Mouse (Mus musculus) bone marrow, adult 2 months (tissue): ENCODE measurements around the gene Prpf31. TPM values are rescaled to one million over a fixed set of nuclear protein-coding genes. Genes with fewer than 3 reads are reported as not detected.
"Not testable (repeated sequence)": the region's sequence is repeated elsewhere in the genome, so short reads cannot be mapped to it uniquely, and the experiment has no call there.

Experiments used
- H3K27ac ChIP-seq: fragments of 200-500 bp; 2 replicates; pipeline ENCODE4 v1.5.1; 2012; ENCODE audit warnings: low read depth, mild to moderate bottlenecking, control low read depth, inconsistent platforms, low read length; ENCODE audit not compliant: control insufficient read depth, poor library complexity, insufficient read depth
- H3K4me1 ChIP-seq: fragments of 200-500 bp; 2 replicates; pipeline ENCODE4 v1.6.1; 2011; ENCODE audit warnings: low read length; ENCODE audit not compliant: control insufficient read depth, insufficient read depth
- H3K4me3 ChIP-seq: fragments of 200-500 bp; replicated peaks from 2 replicates; pipeline ENCODE3; 2011; ENCODE audit warnings: mild to moderate bottlenecking, low read depth, low read length, control low read depth; ENCODE audit not compliant: control insufficient read depth
- CTCF ChIP-seq: fragments of 200-500 bp; IDR thresholded peaks from 2 replicates; pipeline ENCODE4 v1.5.1; 2011; ENCODE audit warnings: low read length, control low read depth; ENCODE audit not compliant: control insufficient read depth, insufficient read depth
- POLR2A ChIP-seq: fragments of 200-500 bp; IDR thresholded peaks from 2 replicates; pipeline ENCODE4 v1.6.1; 2011; ENCODE audit warnings: low read depth, mild to moderate bottlenecking, control low read depth, low read length, borderline replicate concordance; ENCODE audit not compliant: control insufficient read depth
- WGBS: fragments of 180-500 bp; shearing (Covaris S2); methylation state at CpG from one replicate; pipeline ENCODE4 v1.1.7; 2018; 5-methylcytosine and 5-hydroxymethylcytosine counted together
- polyA plus RNA-seq: library from polyadenylated mRNA; stranded (reverse); fragments of >200 nt; gene quantifications from 2 replicates; pipeline ENCODE4 v1.2.4, GENCODE M21; 2011; ENCODE audit warnings: low replicate concordance; ENCODE audit not compliant: missing spikeins, insufficient read depth, insufficient read length

Gene Prpf31
- polyA plus RNA-seq, 1 experiment = 45.2 TPM

DNA sequence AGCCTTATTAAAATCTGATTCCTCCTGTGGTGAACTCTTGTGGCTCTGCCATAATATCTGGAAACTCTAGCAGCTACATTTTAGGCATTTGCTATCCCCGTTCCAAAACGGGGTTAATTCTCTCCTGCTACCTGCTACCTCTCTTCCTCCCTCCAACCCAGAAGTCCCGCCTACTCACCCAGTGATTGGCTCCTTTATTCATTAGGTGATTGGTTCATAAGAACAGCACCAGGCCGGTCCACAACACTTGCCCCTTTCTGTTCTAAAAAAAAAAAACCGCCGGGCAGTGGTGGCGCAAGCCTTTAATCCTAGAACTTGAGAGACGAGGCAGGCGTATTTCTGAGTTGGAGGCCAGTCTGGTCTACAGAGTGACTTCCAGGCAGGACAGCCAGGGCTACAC lies 34.6 kb upstream of the Prpf31 start:
- Histone ChIP-seq H3K4me1 (no peaks in the 10 kb centered on the region), H3K27ac (no peak overlapping the region), H3K4me3 (peak overlapping the region; percentile 31)
- 8% methylated on average over 9 of the region's 9 CpGs for WGBS
- no peak for TF ChIP-seq POLR2A
- TF ChIP-seq CTCF = no peak

- not testable (repeated sequence) for H3K27ac ChIP-seq, H3K4me3 ChIP-seq, H3K4me1 ChIP-seq
- WGBS = 2% methylated on average over 1 of the region's 1 CpGs
Observed at GRCm38 (mm10) chr7:3597755-3598154, 32.0 kb upstream of the Prpf31 start.

DNA sequence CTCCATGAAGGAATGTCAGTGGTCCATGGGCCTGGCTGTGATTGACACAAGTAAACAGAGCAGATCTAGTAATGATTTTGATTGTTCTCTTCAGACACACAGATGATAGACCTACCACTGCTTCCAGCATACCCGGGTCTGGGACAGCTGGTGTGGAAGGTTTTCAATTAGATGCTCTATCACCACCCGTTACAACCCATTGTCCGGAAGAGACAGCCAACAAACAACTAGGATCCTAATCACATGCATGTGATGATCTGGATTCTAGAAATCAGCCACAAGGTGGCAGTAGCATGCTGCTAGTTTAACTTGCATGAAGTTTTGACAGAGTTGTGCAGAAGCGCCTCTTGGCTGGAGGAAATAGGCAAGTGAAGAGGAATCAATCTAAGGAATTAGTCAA lies 28.7 kb upstream of the Prpf31 start:
- WGBS = 6% methylated on average over 4 of the region's 4 CpGs
- Histone ChIP-seq H3K27ac (no peak overlapping the region), H3K4me1 (no peaks in the 10 kb centered on the region), H3K4me3 (no peak overlapping the region)
- TF ChIP-seq POLR2A (no peak), CTCF (no peak)

GRCm38 (mm10) chr7:3606798-3607197 lies 23.0 kb upstream of the Prpf31 start:
- peak; percentile 41; the same call in 1 of the 2 replicates for TF ChIP-seq CTCF
- TF ChIP-seq POLR2A = no peak
- H3K27ac ChIP-seq = no peak overlapping the region
- H3K4me3 ChIP-seq = no peak overlapping the region
- 12% methylated on average over 2 of the region's 2 CpGs for WGBS
- H3K4me1 ChIP-seq = no peaks in the 10 kb centered on the region

- TF ChIP-seq CTCF = no peak
- TF ChIP-seq POLR2A = no peak
- no peak overlapping the region for H3K4me3 ChIP-seq
- no peaks in the 10 kb centered on the region for H3K4me1 ChIP-seq
- H3K27ac ChIP-seq = no peak overlapping the region
- WGBS = 72% methylated on average over 6 of the region's 6 CpGs
Observed at GRCm38 (mm10) chr7:3607391-3607790, 22.4 kb upstream of the Prpf31 start.

GRCm38 (mm10) chr7:3608668-3609067 lies 21.1 kb upstream of the Prpf31 start:
- no peak for TF ChIP-seq POLR2A
- TF ChIP-seq CTCF = no peak
- Histone ChIP-seq H3K4me3 (no peak overlapping the region), H3K27ac (no peak overlapping the region), H3K4me1 (no peaks in the 10 kb centered on the region)
- WGBS = 90% methylated on average over 3 of the region's 3 CpGs

- Histone ChIP-seq H3K4me1 (no peaks in the 10 kb centered on the region), H3K4me3 (no peak overlapping the region), H3K27ac (no peak overlapping the region)
- WGBS = 36% methylated on average over 3 of the region's 3 CpGs
- TF ChIP-seq CTCF (no peak), POLR2A (no peak)
Observed at GRCm38 (mm10) chr7:3609082-3609481, 20.7 kb upstream of the Prpf31 start.

GRCm38 (mm10) chr7:3610437-3610836 lies 19.3 kb upstream of the Prpf31 start:
- Histone ChIP-seq H3K27ac (no peak overlapping the region), H3K4me1 (no peaks in the 10 kb centered on the region), H3K4me3 (no peak overlapping the region)
- TF ChIP-seq CTCF = no peak
- 12% methylated on average over 3 of the region's 3 CpGs for WGBS

GRCm38 (mm10) chr7:3611006-3611405 lies 18.8 kb upstream of the Prpf31 start:
- no peak overlapping the region for H3K27ac ChIP-seq
- H3K4me1 ChIP-seq = no peaks in the 10 kb centered on the region
- 77% methylated on average over 13 of the region's 13 CpGs for WGBS
- TF ChIP-seq CTCF (no peak), POLR2A (no peak)
- no peak overlapping the region for H3K4me3 ChIP-seq

DNA sequence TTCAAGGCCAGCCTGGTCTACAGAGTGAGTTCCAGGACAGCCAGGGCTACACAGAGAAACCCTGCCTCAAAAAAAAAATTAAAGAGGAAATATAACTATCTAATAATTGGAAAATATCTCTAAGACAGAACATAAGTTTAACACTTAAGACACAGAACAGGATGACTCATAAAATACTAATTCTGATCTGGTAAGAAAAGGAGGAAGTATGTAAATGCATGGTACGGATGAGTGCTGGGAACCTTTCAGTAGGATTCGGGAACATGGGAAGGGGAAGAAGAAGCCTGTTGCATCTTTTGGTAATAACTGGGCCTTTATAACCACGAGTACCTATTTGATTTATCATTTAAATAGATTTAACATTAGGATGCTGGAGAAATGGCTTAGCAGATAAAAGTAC lies 15.8 kb upstream of the Prpf31 start:
- no peak for TF ChIP-seq POLR2A
- H3K27ac ChIP-seq = no peak overlapping the region
- 53% methylated on average over 3 of the region's 3 CpGs for WGBS
- no peak overlapping the region for H3K4me3 ChIP-seq
- no peaks in the 10 kb centered on the region for H3K4me1 ChIP-seq
